In the genomic region with DNA sequence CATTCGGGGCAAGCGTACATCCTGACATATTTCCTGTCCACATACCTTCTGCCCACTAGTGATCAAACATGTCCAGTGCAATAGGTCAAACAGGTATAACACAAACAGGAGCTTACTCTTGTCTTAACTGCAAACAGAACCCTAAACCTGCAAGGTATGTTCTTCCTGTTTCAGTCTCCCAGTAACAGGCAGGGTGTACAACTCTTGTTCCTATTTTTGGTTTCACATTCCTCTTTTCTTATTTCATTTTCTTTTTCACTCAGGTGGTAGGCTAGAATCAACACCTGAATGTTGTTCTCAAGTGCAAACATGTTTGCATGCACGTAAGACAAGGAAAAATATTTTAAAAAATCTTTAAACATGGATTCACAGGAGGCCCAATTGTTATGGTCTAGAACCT, we compare ENCODE assay signal across 10 mouse cellular contexts.
"Had no signal": no experiment of that assay in that cellular context is flagged by ENCODE, and none has a peak within 500 bp of the region (broad histone marks: within the 10 kb centered on the region; RNA-seq: fewer than 3 reads in every experiment).

No protein-coding gene starts in this region.

- H3K36me3 ChIP-seq: kidney, embryonic 15.5 days; limb, embryonic 15.5 days; liver, embryonic 12.5 days; midbrain, embryonic 12.5 days had no signal

- H3K27ac ChIP-seq: kidney, embryonic 15.5 days; limb, embryonic 15.5 days; liver, embryonic 12.5 days; midbrain, embryonic 12.5 days had no signal

- DNase-seq: kidney, adult 2 months; kidney, postnatal 14 days; lung, embryonic 14.5 days; lung, postnatal 14 days; right cerebral cortex, postnatal 14 days; thymus, postnatal 4 days had no signal

- H3K4me3 ChIP-seq: liver, embryonic 12.5 days; midbrain, embryonic 12.5 days had no signal

- H3K9me3 ChIP-seq: kidney, embryonic 15.5 days; limb, embryonic 15.5 days; liver, embryonic 12.5 days; midbrain, embryonic 12.5 days had no signal

- H3K27me3 ChIP-seq: kidney, embryonic 15.5 days; limb, embryonic 15.5 days had no signal

- H3K4me1 ChIP-seq: liver, embryonic 12.5 days had no signal

- ATAC-seq: liver, embryonic 12.5 days had no signal
